Mouse (Mus musculus): ENCODE results near the gene Ears2. TPM values are rescaled to one million over a fixed set of nuclear protein-coding genes. Genes with fewer than 3 reads are reported as not detected.

Ears2 gene
- total and polyA plus RNA-seq, 2 experiments = 9.8 to 15.2 TPM

DNA sequence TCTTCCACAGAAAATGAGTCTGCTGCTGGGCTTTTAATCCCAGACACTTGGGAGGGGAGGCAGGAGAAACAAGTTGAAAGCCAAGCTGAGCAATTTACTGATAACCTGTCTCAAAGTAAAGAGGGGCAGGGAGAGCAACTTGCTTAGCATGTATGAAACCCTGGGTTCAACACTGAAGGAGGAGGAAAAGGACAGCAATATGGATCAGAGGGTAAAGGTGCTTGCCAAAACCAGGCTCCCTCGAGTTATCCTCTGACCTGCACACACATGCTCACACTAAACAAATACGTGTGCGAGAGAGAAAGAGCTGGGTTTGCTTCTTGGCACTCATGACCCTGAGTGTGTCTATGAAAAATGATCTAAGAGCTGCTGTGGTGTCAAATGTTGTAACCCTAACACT, 30.9 kb upstream of the Ears2 start:
- no peak overlapping the region for H3K27ac ChIP-seq (replicated peaks; ENCODE audit: insufficient read depth, low read depth, low read length)
- DNase-seq (ENCODE audit: extremely low read depth, low read depth, low spot score) = no peak
- H3K9ac ChIP-seq (ENCODE audit: low read depth, low read length) = no peak overlapping the region
- H3K4me3 ChIP-seq (ENCODE audit: insufficient read depth, low read depth, low read length) = no peak overlapping the region
- peaks cover 46% of the 10 kb centered on the region for H3K36me3 ChIP-seq (ENCODE audit: control insufficient read depth, insufficient read depth, low read length)
- WGBS = 43% methylated on average over 3 of the region's 3 CpGs
- H3K4me1 ChIP-seq (ENCODE audit: control insufficient read depth, insufficient read depth, low read length) = peaks cover 16% of the 10 kb centered on the region
- H3K27me3 ChIP-seq (ENCODE audit: control insufficient read depth, insufficient read depth, low read length) = no peaks in the 10 kb centered on the region
- TF ChIP-seq CTCF (IDR thresholded peaks at IDR 0.05; ENCODE audit: low read depth, low read length) (no peak), POLR2A (IDR thresholded peaks at IDR 0.05; ENCODE audit: extremely low read depth, insufficient read depth, low read length) (no peak)
- H3K79me2 ChIP-seq (ENCODE audit: control insufficient read depth, insufficient read depth, low read length) = peaks cover 26% of the 10 kb centered on the region

GRCm38 (mm10) chr7:122094564-122095330, 27.7 kb upstream of the Ears2 start:
- TF ChIP-seq POLR2A (IDR thresholded peaks at IDR 0.05; ENCODE audit: extremely low read depth, insufficient read depth, low read length) (no peak), CTCF (IDR thresholded peaks at IDR 0.05; ENCODE audit: low read depth, low read length) (peak; percentile 7; the same call in 1 of the 2 replicates)
- 71% methylated on average over 2 of the region's 2 CpGs for WGBS
- DNase-seq (ENCODE audit: extremely low read depth, low read depth, low spot score) = no peak
- H3K4me1 ChIP-seq (ENCODE audit: control insufficient read depth, insufficient read depth, low read length) = peaks cover 7% of the 10 kb centered on the region; the same call in 1 of the 2 replicates
- no peak overlapping the region for H3K4me3 ChIP-seq (ENCODE audit: insufficient read depth, low read depth, low read length)
- no peak overlapping the region for H3K9ac ChIP-seq (ENCODE audit: low read depth, low read length)
- H3K27ac ChIP-seq (replicated peaks; ENCODE audit: insufficient read depth, low read depth, low read length) = no peak overlapping the region
- peaks cover 13% of the 10 kb centered on the region for H3K79me2 ChIP-seq (ENCODE audit: control insufficient read depth, insufficient read depth, low read length)
- H3K36me3 ChIP-seq (ENCODE audit: control insufficient read depth, insufficient read depth, low read length) = peaks cover 71% of the 10 kb centered on the region
- H3K27me3 ChIP-seq (ENCODE audit: control insufficient read depth, insufficient read depth, low read length) = no peaks in the 10 kb centered on the region

- Histone ChIP-seq H3K36me3 (ENCODE audit: control insufficient read depth, insufficient read depth, low read length) (peaks cover 58% of the 10 kb centered on the region), H3K4me1 (ENCODE audit: control insufficient read depth, insufficient read depth, low read length) (no peaks in the 10 kb centered on the region), H3K4me3 (ENCODE audit: insufficient read depth, low read depth, low read length) (no peak overlapping the region), H3K27me3 (ENCODE audit: control insufficient read depth, insufficient read depth, low read length) (no peaks in the 10 kb centered on the region), H3K27ac (replicated peaks; ENCODE audit: insufficient read depth, low read depth, low read length) (no peak overlapping the region), H3K79me2 (ENCODE audit: control insufficient read depth, insufficient read depth, low read length) (no peaks in the 10 kb centered on the region), H3K9ac (ENCODE audit: low read depth, low read length) (no peak overlapping the region)
- DNase-seq (ENCODE audit: extremely low read depth, low read depth, low spot score) = no peak
- TF ChIP-seq CTCF (IDR thresholded peaks at IDR 0.05; ENCODE audit: low read depth, low read length) (no peak), POLR2A (IDR thresholded peaks at IDR 0.05; ENCODE audit: extremely low read depth, insufficient read depth, low read length) (no peak)
- 88% methylated on average over 11 of the region's 11 CpGs for WGBS
These were observed 20.3 kb upstream of the Ears2 start for GRCm38 (mm10) chr7:122087195-122087982.

DNA sequence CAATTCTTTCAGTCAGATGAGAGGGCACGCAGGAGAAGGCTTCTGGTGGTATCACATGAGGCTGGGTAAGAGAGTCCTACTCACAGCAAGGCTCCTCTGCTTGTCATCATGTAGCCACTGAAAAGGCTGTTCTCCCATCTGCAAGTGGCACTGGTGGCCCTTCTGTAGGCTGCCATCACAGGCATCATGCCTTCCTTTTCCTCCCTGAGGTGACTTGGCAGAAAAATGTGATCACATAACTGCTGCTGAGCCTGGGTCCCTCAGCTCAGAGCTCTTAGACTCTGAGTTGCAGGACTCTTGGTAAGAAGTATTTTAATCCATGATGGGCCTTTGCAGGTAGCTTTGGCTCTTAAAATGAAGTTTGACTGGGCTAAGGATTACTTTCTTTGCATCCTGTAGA, 14.0 kb upstream of the Ears2 start:
- no peak overlapping the region for H3K27ac ChIP-seq (replicated peaks; ENCODE audit: insufficient read depth, low read depth, low read length)
- DNase-seq (ENCODE audit: extremely low read depth, low read depth, low spot score) = no peak
- no peak overlapping the region for H3K4me3 ChIP-seq (ENCODE audit: insufficient read depth, low read depth, low read length)
- no peak overlapping the region for H3K9ac ChIP-seq (ENCODE audit: low read depth, low read length)
- no peaks in the 10 kb centered on the region for H3K4me1 ChIP-seq (ENCODE audit: control insufficient read depth, insufficient read depth, low read length)
- TF ChIP-seq POLR2A (IDR thresholded peaks at IDR 0.05; ENCODE audit: extremely low read depth, insufficient read depth, low read length) = no peak
- no peak for TF ChIP-seq CTCF (IDR thresholded peaks at IDR 0.05; ENCODE audit: low read depth, low read length)
- H3K79me2 ChIP-seq (ENCODE audit: control insufficient read depth, insufficient read depth, low read length) = no peaks in the 10 kb centered on the region
- 98% methylated on average over 1 of the region's 1 CpGs for WGBS
- peaks cover 49% of the 10 kb centered on the region for H3K36me3 ChIP-seq (ENCODE audit: control insufficient read depth, insufficient read depth, low read length)
- no peaks in the 10 kb centered on the region for H3K27me3 ChIP-seq (ENCODE audit: control insufficient read depth, insufficient read depth, low read length)

- 86% methylated on average over 8 of the region's 8 CpGs for WGBS
- Histone ChIP-seq H3K4me3 (ENCODE audit: insufficient read depth, low read depth, low read length) (no peak overlapping the region), H3K36me3 (ENCODE audit: control insufficient read depth, insufficient read depth, low read length) (peaks cover 54% of the 10 kb centered on the region), H3K9ac (ENCODE audit: low read depth, low read length) (no peak overlapping the region), H3K79me2 (ENCODE audit: control insufficient read depth, insufficient read depth, low read length) (no peaks in the 10 kb centered on the region), H3K4me1 (ENCODE audit: control insufficient read depth, insufficient read depth, low read length) (no peaks in the 10 kb centered on the region), H3K27me3 (ENCODE audit: control insufficient read depth, insufficient read depth, low read length) (no peaks in the 10 kb centered on the region), H3K27ac (replicated peaks; ENCODE audit: insufficient read depth, low read depth, low read length) (no peak overlapping the region)
- no peak for DNase-seq (ENCODE audit: extremely low read depth, low read depth, low spot score)
- TF ChIP-seq POLR2A (IDR thresholded peaks at IDR 0.05; ENCODE audit: extremely low read depth, insufficient read depth, low read length) (no peak), CTCF (IDR thresholded peaks at IDR 0.05; ENCODE audit: low read depth, low read length) (no peak)
These were observed 12.9 kb upstream of the Ears2 start for GRCm38 (mm10) chr7:122079798-122080554.

Data from liver, adult 2 months (tissue).